Mouse (Mus musculus) fibroblast of lung, adult 2 months (primary cell): ENCODE measurements around the gene 4930563M21Rik.
"Not testable (repeated sequence)": the region's sequence is repeated elsewhere in the genome, so short reads cannot be mapped to it uniquely, and the experiment has no call there.

Experiments
- DNase-seq: peaks from one replicate; pipeline ENCODE4 v3.0.0-alpha.2; 2011; ENCODE audit warnings: low read depth

4930563M21Rik gene

GRCm38 (mm10) chr9:56010450-56010849 lies at the start of gene 4930563M21Rik:
Gene 4930563M21Rik (minus strand): TSS chr9:56010550.
- no peak for DNase-seq

- no peak for DNase-seq
Measured at GRCm38 (mm10) chr9:56056147-56056546, 45.8 kb upstream of the 4930563M21Rik start.

GRCm38 (mm10) chr9:56053796-56054195 lies 43.4 kb upstream of the 4930563M21Rik start:
- no peak for DNase-seq

- DNase-seq: no peak
Measured at GRCm38 (mm10) chr9:56042181-56042621, 31.9 kb upstream of the 4930563M21Rik start.

DNA sequence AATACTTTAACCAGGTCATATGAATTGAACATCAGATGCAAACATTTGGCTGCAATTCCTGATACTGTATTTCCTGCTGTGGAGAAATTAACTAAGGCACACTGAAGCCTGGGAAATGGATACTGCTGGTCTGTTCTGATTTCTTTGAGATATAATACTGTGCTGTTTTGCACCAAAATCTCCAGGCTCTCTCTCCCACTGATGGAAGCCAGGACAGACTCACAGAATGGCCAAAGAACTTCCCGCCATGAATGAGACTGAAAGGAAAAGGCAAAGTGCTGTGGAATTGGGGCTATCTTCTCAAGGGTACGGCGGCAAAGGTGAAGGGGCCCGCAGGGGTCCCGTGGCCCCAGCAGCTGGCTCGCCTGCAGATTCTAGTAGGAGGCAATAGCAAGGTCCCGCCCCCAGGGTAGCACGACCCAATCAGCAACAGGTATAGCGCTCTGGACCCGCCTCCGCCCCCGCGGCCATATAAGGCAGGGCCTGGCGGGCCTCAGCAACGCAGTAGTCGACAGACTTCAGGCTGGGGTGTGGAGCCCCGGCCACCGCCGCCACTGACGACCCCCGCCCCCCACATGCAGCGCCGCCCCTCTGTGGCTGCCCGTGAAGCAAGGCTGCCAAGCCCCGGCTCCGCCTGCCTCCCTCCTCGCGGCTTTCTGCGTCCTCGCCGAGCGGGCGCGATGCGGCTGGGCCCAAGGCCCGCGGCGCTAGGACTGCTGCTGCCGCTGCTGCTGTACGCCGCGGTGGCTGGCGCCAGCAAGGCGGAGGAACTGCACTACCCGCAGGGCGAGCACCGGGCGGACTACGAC lies 31.2 kb upstream of the 4930563M21Rik start, which contains the start of gene Rcn2:
Gene Rcn2, plus strand, starts transcription at position 474 of the 809 bp plus-strand sequence.
- peak; percentile 79 for DNase-seq

GRCm38 (mm10) chr9:56032219-56032618 lies 21.9 kb upstream of the 4930563M21Rik start:
- no peak for DNase-seq

GRCm38 (mm10) chr9:56027292-56027691 lies 16.9 kb upstream of the 4930563M21Rik start:
- no peak for DNase-seq

DNA sequence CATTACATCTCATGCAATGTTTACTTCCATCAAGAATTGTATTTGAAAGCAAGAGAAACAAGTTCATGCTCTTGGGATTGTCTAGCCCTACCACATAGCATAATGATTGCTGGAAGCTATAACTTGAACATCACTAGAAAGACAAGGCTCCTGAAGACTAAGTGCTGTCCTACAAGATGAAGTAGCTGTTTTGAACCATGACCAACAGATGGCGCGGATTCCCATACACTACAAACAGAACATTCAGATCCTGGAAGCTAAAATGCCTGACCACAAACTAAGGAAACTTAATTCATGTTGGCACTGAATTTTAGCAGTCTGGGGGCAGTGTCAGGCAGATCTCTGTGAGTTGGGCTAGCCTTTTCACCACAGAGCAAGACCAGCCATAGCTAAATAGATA lies 14.4 kb upstream of the 4930563M21Rik start:
- DNase-seq: no peak

GRCm38 (mm10) chr9:56004679-56005078 lies 5.7 kb downstream of the 4930563M21Rik start:
- DNase-seq: not testable (repeated sequence)

DNA sequence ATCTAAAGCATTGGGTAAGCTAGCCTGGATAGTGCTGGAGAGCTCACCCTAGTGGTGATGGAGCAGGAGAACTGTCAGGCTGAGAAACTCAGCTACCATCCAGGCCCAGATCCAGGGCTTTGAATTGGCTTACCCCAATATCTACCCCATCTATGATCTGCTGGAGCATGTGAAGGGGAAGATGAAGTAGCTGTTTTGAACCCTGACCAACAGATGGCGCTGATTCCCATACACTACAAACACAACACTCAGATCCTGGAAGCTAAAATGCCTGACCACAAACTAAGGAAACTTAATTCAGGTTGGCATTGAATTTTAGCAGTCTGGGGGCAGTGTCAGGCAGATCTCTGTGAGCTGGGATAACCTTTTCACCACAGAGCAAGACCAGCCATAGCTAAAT lies 63.5 kb downstream of the 4930563M21Rik start:
- DNase-seq: no peak

DNA sequence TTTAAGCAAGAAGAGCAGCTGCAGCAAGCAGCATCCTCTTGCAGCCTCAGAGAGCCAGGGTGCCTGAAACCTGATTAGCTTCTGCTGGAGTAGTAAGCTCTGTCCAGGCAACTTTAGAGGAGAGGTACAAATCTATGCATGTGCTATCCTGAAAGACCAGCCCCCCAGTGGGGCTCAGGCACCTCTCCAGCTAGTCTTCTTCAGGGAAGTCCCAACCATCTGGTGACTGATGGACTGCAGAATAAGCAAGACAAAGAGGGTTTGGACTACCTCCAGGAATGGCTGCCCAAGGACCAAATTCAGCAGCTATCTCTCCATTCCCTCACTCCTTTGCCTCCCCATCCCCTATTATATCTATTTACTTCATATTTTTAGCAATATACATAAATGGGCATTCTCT lies 69.0 kb downstream of the 4930563M21Rik start:
- no peak for DNase-seq

DNA sequence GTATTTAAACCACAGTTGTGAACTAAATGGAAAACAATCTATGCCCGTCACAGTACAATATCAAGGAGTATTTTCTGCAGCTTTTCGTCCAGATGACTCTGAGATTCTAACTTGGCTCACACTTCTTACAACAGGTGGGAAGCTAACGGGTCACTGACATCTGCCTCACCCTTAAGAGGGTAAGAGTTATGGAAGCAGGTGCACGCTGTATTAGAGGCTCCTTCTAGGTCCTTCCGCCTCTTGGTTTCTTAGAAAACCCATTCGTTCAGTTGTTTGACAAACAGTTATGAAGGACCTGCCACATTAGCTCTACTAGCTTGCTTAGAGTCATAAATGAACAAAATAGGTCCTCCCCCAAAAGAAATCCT lies 71.7 kb downstream of the 4930563M21Rik start:
- no peak for DNase-seq

DNA sequence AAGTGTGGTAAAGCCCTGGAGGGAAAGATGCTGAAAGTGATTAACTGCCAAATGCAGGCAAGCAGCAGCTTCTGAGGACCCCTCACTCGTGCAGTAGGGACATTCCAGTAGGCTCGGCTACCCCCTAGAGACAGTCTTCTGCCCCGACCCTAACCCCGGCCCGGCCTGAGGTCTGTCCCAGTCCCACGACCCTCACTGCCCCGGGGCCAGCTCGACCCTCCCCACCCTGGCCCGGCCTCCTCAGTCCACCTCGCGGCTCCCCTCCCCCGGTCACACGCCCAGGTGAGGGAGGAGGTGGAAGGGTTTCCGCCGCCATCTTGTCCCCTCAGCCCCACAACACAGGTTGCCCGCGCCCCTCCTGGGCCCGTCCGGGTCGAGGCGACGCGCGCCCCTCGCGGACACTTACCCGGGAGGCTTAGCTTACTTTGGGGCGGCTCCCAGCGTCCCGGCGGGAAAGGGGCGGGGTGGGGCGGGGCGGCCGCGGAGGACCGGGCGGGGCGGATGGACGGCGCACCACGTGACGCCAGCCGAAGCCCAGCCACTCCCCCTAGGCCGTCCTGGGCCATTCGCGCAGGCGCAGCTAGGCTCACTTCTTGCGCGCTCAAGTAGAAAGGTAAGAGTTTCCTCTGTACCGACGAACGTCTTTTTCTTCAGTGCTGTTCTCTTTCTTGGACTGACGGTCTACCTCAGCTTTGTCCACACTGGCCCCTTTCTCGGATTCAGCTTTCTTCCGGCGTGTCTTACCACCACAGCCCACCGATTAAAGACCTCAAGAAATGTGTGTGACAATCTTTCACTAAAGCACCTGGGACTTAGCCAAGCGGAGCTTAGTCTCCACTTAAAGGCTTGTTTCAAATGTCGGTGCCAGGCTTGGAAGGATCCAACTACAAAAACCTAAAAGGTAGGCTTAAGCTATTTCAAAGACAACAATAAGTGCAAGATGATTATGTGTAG lies 72.4 kb downstream of the 4930563M21Rik start, which contains the start of gene Scaper:
Gene Scaper, minus strand, starts transcription at position 456 of the 954 bp plus-strand sequence.
- DNase-seq: peak; percentile 74

- DNase-seq: no peak
Measured at GRCm38 (mm10) chr9:55937224-55937663, 73.1 kb downstream of the 4930563M21Rik start.

- DNase-seq: no peak
Measured at GRCm38 (mm10) chr9:55932482-55932881, 77.9 kb downstream of the 4930563M21Rik start.

- DNase-seq: peak; percentile 27
Measured at GRCm38 (mm10) chr9:55918579-55918978, 91.8 kb downstream of the 4930563M21Rik start.

DNA sequence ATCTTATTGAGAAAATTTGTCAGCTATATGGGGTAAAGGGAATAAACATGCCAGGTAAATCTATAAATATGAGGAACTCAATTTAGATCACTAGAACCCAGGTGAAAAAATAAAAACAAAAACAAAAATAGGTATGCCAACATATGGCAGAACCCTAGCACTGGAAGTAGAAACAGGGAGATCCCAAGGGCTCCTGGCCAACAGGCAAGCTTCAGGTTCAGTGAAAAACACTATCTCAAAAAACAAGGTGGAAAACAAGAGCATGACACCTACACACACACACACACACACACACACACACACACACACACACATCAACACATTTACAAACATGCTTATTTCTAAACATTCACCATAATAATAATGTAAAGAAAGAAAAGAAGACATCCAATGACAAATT lies 93.6 kb downstream of the 4930563M21Rik start:
- DNase-seq: no peak
